Mouse (Mus musculus): Measurements from ENCODE around the gene Alg9. TPM values are rescaled to one million over a fixed set of nuclear protein-coding genes. Genes with fewer than 3 reads are reported as not detected.

Gene Alg9
- polyA plus RNA-seq, 1 experiment from 2014 or later: 37.3 TPM

Other genes with a start within 250 kb of the Alg9 start
- gene Pts, start 246.3 kb upstream of the Alg9 start, polyA plus RNA-seq (2014; fragmentation: Nextera tagmentation; extraction: Ambion mirVana): 83.3 and 87.9 TPM in 2 replicates
- 5.5 and 5.8 TPM in 2 replicates for gene Il18, start 220.2 kb upstream of the Alg9 start, polyA plus RNA-seq (2014; fragmentation: Nextera tagmentation; extraction: Ambion mirVana)
- 0.10 and 0.20 TPM in 2 replicates for gene Bco2, start 219.8 kb upstream of the Alg9 start, polyA plus RNA-seq (2014; fragmentation: Nextera tagmentation; extraction: Ambion mirVana)
- not detected in 2 replicates for gene Tex12, start 213.7 kb upstream of the Alg9 start, polyA plus RNA-seq (2014; fragmentation: Nextera tagmentation; extraction: Ambion mirVana)
- 572 and 623 TPM in 2 replicates for gene Sdhd, start 171.2 kb upstream of the Alg9 start, polyA plus RNA-seq (2014; fragmentation: Nextera tagmentation; extraction: Ambion mirVana)
- 292 and 318 TPM in 2 replicates for gene Timm8b, start 171.1 kb upstream of the Alg9 start, polyA plus RNA-seq (2014; fragmentation: Nextera tagmentation; extraction: Ambion mirVana)
- gene Pih1d2, start 157.7 kb upstream of the Alg9 start, polyA plus RNA-seq (2014; fragmentation: Nextera tagmentation; extraction: Ambion mirVana): 1.8 and 3.1 TPM in 2 replicates
- gene Nkapd1, start 157.6 kb upstream of the Alg9 start, polyA plus RNA-seq (2014; fragmentation: Nextera tagmentation; extraction: Ambion mirVana): 20.2 and 21.3 TPM in 2 replicates
- 122 and 144 TPM in 2 replicates for gene Dlat, start 115.2 kb upstream of the Alg9 start, polyA plus RNA-seq (2014; fragmentation: Nextera tagmentation; extraction: Ambion mirVana)
- 7.3 and 7.5 TPM in 2 replicates for gene Dixdc1, start 35.5 kb upstream of the Alg9 start, polyA plus RNA-seq (2014; fragmentation: Nextera tagmentation; extraction: Ambion mirVana)
- 7.7 and 9.4 TPM in 2 replicates for gene 2310030G06Rik, start 28.5 kb upstream of the Alg9 start, polyA plus RNA-seq (2014; fragmentation: Nextera tagmentation; extraction: Ambion mirVana)
- 841 and 878 TPM in 2 replicates for gene Cryab, start 23.7 kb upstream of the Alg9 start, polyA plus RNA-seq (2014; fragmentation: Nextera tagmentation; extraction: Ambion mirVana)
- gene Hspb2, start 22.7 kb upstream of the Alg9 start, polyA plus RNA-seq (2014; fragmentation: Nextera tagmentation; extraction: Ambion mirVana): 319 and 338 TPM in 2 replicates
- gene Fdxacb1, start 6.8 kb upstream of the Alg9 start, polyA plus RNA-seq (2014; fragmentation: Nextera tagmentation; extraction: Ambion mirVana): 9.8 and 9.9 TPM in 2 replicates
- gene 1110032A03Rik, start 501 bp downstream of the Alg9 start, polyA plus RNA-seq (2014; fragmentation: Nextera tagmentation; extraction: Ambion mirVana): 22.2 and 22.9 TPM in 2 replicates
- gene Ppp2r1b, start 70.3 kb downstream of the Alg9 start, polyA plus RNA-seq (2014; fragmentation: Nextera tagmentation; extraction: Ambion mirVana): 63.1 and 66.9 TPM in 2 replicates
- 15.6 and 17.1 TPM in 2 replicates for gene Sik2, start 234.1 kb downstream of the Alg9 start, polyA plus RNA-seq (2014; fragmentation: Nextera tagmentation; extraction: Ambion mirVana)

Measured in heart, embryonic 11.5 days (tissue).